Mouse (Mus musculus): Measurements from ENCODE around the gene Olfr1392.
"Not testable (repeated sequence)": the region's sequence is repeated elsewhere in the genome, so short reads cannot be mapped to it uniquely, and the experiment has no call there.

The Olfr1392 gene

DNA sequence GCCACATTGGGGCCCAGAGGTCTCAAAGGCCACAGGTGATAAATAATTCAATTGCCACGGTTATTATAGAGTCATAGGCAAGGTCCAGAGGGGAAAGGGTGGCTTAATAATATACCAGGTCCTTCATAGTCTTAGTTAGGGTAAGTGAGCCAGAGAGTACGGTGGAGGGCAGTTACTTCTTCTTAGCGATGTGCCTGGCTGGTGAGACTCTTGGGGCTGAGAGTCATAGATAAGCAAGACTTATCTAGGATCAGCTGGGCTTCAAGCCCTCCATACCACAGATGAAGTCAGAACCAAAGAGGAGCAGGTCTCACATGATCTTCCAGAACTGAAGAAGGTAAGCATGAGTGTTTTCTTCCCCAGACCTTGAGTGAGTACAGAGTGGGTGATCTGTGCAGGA is 6.9 kb upstream of the Olfr1392 start, which contains the start of gene Olfr1393:
TSS of gene Olfr1393 (plus strand) at position 83 of the 400 bp plus-strand sequence.
- in situ Hi-C loops (cut with MboI, MseI), result no loop called here

DNA sequence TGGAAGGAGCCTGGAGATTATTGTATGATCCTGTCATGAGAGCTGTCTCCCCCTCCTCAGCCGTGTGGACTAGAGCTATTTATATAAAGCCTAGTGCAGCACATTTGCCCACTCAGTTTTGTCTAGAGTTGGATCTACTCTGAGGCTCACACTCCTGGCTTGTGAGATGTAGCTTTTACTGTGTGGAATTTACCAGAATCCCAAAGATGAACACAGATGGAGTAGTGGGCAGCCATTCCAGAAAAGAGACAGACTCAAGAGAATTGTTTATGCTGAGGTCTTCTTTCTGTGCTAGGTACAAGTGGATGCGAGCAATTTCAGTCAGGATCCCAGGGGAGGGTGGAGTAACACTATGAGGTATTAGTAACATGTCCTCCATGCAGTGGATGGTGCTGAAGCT is 2.2 kb downstream of the Olfr1392 start:
- in situ Hi-C loops (cut with MboI, MseI), result loop anchor here (5.0 kb wide), 1 partner anchor 170 kb away; no protein-coding TSS in a partner anchor

DNA sequence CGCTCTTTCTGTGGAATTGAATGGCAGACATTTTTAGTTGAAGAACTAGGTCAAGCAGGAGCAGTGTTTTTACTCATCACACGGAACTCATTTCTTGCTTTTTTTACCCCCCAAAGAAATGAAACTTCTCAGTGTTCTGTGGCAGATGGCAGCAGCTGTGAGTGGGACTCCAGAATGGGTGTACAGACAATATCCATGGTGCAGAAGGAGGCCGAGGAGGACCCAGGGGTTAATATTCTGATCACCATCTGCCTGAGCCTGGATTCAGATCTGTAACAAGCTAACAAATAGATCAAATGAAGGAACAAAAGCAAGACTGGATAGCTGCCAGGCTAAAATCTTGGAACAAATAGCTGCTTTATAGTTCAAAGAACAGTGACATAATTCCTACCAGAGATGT is 7.7 kb downstream of the Olfr1392 start:
- in situ Hi-C loops (cut with MboI, MseI), result no loop called here

DNA sequence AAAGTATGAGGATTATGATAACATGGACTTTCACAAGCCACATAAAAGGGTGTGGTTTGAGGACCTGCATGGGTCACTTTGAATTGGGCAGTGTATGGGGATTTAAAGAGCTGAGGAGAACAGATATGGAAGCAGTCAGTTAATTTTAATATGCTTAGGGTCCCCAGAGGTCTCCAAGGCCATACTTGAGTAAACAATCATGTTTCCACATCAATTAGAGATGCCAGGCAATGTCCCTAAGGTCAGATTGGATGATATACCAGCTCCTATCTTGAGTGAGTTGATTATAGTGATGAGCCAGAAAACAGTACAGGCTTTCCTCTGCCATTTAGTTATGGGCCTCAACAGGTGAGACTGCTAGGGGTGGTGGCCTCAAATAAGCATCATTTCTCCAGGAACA is 19.4 kb downstream of the Olfr1392 start, which contains the start of gene Olfr10:
TSS of gene Olfr10 (plus strand) at position 301 of the 400 bp plus-strand sequence.
- in situ Hi-C loops (cut with MboI, MseI), result no loop called here

DNA sequence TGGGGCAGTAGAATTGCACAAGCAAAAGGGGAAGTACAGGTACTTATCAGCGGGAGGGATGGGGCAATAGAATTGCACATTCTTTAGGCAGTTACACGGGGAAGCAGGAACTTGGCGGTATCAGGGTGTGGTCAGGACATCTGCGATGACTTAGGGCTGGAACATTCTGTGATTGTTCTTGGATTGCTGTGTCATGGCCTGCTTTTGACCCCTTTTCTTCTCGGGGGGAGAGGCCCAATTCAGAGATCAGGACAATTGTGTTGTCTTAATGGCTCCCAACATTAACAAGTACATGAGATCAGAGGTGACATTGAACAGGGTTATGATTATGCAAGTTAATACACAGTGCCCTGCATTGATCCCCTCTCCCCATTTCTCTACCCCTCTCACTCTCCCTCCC is 23.5 kb downstream of the Olfr1392 start:
- in situ Hi-C loops (cut with MboI, MseI), result not testable (repeated sequence)

DNA sequence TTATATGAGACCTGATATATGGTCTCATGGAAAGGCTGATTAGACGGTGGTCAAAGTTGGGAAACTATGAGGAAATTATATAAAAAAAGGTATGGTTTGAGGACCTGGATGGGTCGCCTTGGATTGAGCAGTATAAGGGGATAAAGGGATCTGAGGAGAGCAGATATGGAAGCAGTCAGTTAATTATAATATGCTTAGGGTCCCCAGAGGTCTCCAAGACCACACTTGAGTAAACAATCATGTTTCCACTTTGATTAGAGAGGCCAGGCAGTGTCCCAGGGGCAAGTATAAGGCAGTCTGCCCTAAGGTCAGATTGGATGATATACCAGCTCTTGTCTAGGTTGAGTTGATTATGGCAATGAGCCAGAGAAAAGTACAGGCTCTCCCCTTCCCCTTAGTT is 37.4 kb downstream of the Olfr1392 start, which contains the start of gene Olfr1391:
TSS of gene Olfr1391 (plus strand) at position 301 of the 400 bp plus-strand sequence.
- in situ Hi-C loops (cut with MboI, MseI), result no loop called here

DNA sequence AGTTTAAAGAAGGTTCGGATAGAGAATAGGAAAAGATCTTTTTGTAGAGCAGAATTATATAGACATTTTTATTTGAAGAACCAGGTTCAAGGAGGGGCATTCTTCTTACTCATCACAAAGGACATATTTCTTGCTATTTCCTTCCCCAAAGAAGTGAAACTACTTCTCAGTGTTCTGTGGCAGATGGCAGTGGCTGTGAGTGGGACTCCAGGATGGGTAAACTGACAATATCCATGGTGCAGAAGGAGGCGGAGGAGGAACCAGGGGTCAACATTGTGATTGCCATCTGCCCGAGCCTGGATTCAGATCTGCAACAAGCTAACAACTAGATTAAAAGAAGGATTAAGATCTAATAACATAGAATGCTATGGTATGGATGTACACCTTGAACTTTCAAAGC is 41.6 kb downstream of the Olfr1392 start:
- in situ Hi-C loops (cut with MboI, MseI), result no loop called here

DNA sequence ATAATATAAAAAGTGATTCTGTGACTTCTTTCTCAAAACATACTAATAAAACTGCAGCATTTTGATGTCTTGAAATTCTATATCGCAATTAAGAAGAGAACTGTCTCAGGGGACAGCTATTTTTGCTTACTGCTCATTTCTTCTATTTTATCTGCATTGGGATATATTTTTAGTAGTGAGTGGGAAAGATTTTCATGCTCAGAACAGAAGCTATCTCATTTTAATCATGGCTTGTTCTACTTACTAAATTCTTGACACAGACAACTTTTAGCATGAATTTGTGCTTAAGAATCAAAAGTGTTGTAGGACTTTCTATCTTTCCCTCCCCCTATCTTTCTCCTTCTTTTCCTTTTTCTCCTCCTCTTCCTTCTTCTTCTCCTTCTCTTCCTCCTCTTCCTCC is 44.6 kb downstream of the Olfr1392 start:
- in situ Hi-C loops (cut with MboI, MseI), result no loop called here

DNA sequence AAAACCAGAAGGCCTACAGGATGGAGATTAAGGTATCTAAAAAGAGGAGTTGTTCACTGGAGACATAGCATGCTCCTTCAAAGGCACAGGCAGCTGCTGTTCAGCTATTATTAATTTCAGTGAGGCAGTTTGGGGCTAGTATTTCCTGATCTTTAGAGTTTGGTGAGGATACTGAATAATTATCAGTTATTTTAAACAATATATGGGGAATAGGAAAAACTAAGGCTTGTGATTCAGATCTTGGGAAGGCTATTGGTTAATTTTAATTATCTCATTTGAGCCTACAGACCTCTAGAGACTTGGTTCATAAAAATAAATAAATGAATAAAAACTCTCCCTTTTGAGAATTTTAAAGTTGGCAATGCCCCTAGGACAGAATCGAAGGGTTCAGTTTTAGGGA is 49.8 kb downstream of the Olfr1392 start, which contains the start of gene Olfr1390:
TSS of gene Olfr1390 (plus strand) at position 301 of the 400 bp plus-strand sequence.
- in situ Hi-C loops (cut with MboI, MseI), result no loop called here

DNA sequence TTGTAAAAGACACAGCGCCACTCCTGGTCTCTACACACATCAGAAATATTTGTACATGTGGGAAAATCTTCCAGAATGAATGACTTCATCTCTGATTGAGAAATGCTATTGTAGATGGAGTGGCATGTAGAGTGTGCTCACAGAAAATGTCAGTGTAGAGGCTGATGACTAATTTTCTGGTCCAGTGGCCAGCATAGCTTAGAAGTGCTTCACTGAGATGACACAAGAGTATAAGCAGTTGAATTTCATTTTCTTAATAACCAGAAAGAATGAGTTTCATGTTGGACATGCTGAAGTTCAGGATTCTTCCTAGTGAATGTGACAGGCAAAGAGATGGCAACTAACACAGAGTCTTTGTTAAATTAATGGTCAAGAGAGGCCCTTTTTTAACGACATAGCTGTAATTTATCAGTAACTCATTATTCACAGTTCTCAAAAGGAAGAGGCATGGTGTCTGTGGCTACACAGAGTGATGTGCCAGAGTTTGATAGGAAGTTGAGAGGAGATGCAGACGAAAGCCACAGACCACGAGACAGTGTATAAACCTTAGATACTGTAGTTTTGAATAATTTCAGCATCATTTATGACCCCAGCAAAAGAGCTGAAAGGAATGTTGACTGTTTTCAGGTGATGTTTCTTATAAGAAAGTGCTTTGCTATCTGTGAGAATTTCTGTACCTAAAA is 52.2 kb downstream of the Olfr1392 start:
- in situ Hi-C loops (cut with MboI, MseI), result no loop called here

Measured in T-helper 2 cell (primary cell).